Mouse (Mus musculus) MEL (cell line): Measurements from ENCODE around the gene Copz1. TPM values are rescaled to one million over a fixed set of nuclear protein-coding genes. Genes with fewer than 3 reads are reported as not detected.

Experiments
- DNase-seq: peaks from one replicate; pipeline ENCODE4 v3.0.0; 2011; ENCODE audit warnings: low read depth, low spot score
- H3K27ac ChIP-seq: 2 replicates; pipeline ENCODE4 v1.5.1; 2012; ENCODE audit warnings: low read depth, mild to moderate bottlenecking, control low read depth, low read length, moderate library complexity; ENCODE audit not compliant: control insufficient read depth
- H3K27me3 ChIP-seq, 2 experiments: fragments of 150-350 bp in 1 of 2; sonication (generic) in 1 of 2; 2 replicates each; pipeline ENCODE4 v1.6.1; 2012; ENCODE audit warnings: low read length in 2 of 2, mild to moderate bottlenecking in 2 of 2, improper control_type of control experiment in 1 of 2, moderate library complexity in 1 of 2; ENCODE audit not compliant: insufficient read depth in 2 of 2, control insufficient read depth in 1 of 2
- H3K36me3 ChIP-seq, 2 experiments: 2 replicates each; pipeline ENCODE4 v1.6.1; 2012 to 2014; ENCODE audit warnings: low read length in 2 of 2, improper control_type of control experiment in 1 of 2, inconsistent platforms in 1 of 2, mild to moderate bottlenecking in 1 of 2; ENCODE audit not compliant: insufficient read depth in 2 of 2, control insufficient read depth in 1 of 2
- H3K4me1 ChIP-seq, 2 experiments: fragments of 150-350 bp in 1 of 2; sonication (generic) in 1 of 2; 2 replicates each; pipeline ENCODE4 v1.6.1; 2012; ENCODE audit warnings: low read length in 2 of 2, improper control_type of control experiment in 1 of 2, mild to moderate bottlenecking in 1 of 2; ENCODE audit not compliant: insufficient read depth in 2 of 2, control insufficient read depth in 1 of 2
- H3K4me3 ChIP-seq, 2 experiments: fragments of 150-350 bp in 1 of 2; sonication (generic) in 1 of 2; 2 replicates each; pipeline ENCODE4 v1.5.1; 2012; ENCODE audit warnings: low read depth in 2 of 2, low read length in 2 of 2, mild to moderate bottlenecking in 2 of 2, moderate library complexity in 2 of 2, control low read depth in 1 of 2, improper control_type of control experiment in 1 of 2; ENCODE audit not compliant: control insufficient read depth in 1 of 2, insufficient read depth in 1 of 2
- H3K79me2 ChIP-seq: 2 replicates; pipeline ENCODE4 v1.6.1; 2012; ENCODE audit warnings: mild to moderate bottlenecking, low read length, moderate library complexity; ENCODE audit not compliant: control insufficient read depth, poor library complexity, insufficient read depth
- H3K9ac ChIP-seq: 2 replicates; pipeline ENCODE4 v1.6.1; 2012; ENCODE audit warnings: low read depth, mild to moderate bottlenecking, control low read depth, low read length, moderate library complexity; ENCODE audit not compliant: control insufficient read depth, poor library complexity, severe bottlenecking
- H3K9me3 ChIP-seq: fragments of 150-350 bp; sonication (generic); replicated peaks from 2 replicates; pipeline ENCODE4 v1.6.1; 2012; ENCODE audit warnings: mild to moderate bottlenecking, low read length, improper control_type of control experiment, moderate library complexity; ENCODE audit not compliant: insufficient read depth
- BHLHE40 ChIP-seq: IDR thresholded peaks from 2 replicates; pipeline ENCODE4 v1.6.1; 2012; ENCODE audit warnings: low read depth, mild to moderate bottlenecking, inconsistent platforms, low read length, improper control_type of control experiment, borderline replicate concordance
- CHD1 ChIP-seq: IDR thresholded peaks from 2 replicates; pipeline ENCODE4 v1.6.1; 2012; ENCODE audit warnings: low read depth, mild to moderate bottlenecking, inconsistent platforms, low read length, improper control_type of control experiment
- CHD2 ChIP-seq: IDR thresholded peaks from 2 replicates; pipeline ENCODE4 v1.6.1; 2011; ENCODE audit warnings: low read length, improper control_type of control experiment
- CTCF ChIP-seq, 3 experiments: IDR thresholded peaks in 2 of 3; conservative IDR thresholded peaks in 1 of 3; 2 replicates each; pipeline ENCODE4 v1.5.1; 2011 to 2012; ENCODE audit warnings: low read length in 3 of 3, low read depth in 2 of 3, mild to moderate bottlenecking in 2 of 3, improper control_type of control experiment in 1 of 3, inconsistent platforms in 1 of 3, mixed read lengths in 1 of 3, moderate library complexity in 1 of 3; ENCODE audit not compliant: control insufficient read depth in 1 of 3, insufficient read depth in 1 of 3, poor library complexity in 1 of 3, severe bottlenecking in 1 of 3
- E2F4 ChIP-seq: IDR thresholded peaks from 2 replicates; pipeline ENCODE4 v1.6.1; 2011; ENCODE audit warnings: low read depth, low read length, improper control_type of control experiment, borderline replicate concordance
- ELF1 ChIP-seq: IDR thresholded peaks from 2 replicates; pipeline ENCODE4 v1.6.1; 2014; ENCODE audit warnings: low read depth, mild to moderate bottlenecking, inconsistent platforms, low read length, improper control_type of control experiment, moderate library complexity
- GABPA ChIP-seq: IDR thresholded peaks from 2 replicates; pipeline ENCODE4 v1.6.1; 2012; ENCODE audit warnings: low read depth, mild to moderate bottlenecking, inconsistent platforms, low read length, improper control_type of control experiment, moderate library complexity
- HCFC1 ChIP-seq: IDR thresholded peaks from 2 replicates; pipeline ENCODE4 v1.6.1; 2012; ENCODE audit warnings: low read depth, mild to moderate bottlenecking, inconsistent platforms, low read length, improper control_type of control experiment, moderate library complexity
- JUND ChIP-seq: IDR thresholded peaks from 2 replicates; pipeline ENCODE4 v1.6.1; 2011; ENCODE audit warnings: low read depth, mild to moderate bottlenecking, improper control_type of control experiment, low read length
- KAT2A ChIP-seq: conservative IDR thresholded peaks from 2 replicates; pipeline ENCODE4 v1.6.1; 2012; ENCODE audit warnings: low read depth, low read length, improper control_type of control experiment, inconsistent platforms
- MAFK ChIP-seq: IDR thresholded peaks from 2 replicates; pipeline ENCODE4 v1.6.1; 2011; ENCODE audit warnings: low read depth, mild to moderate bottlenecking, low read length, improper control_type of control experiment, borderline replicate concordance
- MAX ChIP-seq: IDR thresholded peaks from 2 replicates; pipeline ENCODE4 v1.6.1; 2011; ENCODE audit warnings: low read length, improper control_type of control experiment
- MAZ ChIP-seq: IDR thresholded peaks from 2 replicates; pipeline ENCODE4 v1.6.1; 2012; ENCODE audit warnings: low read depth, mild to moderate bottlenecking, inconsistent platforms, low read length, improper control_type of control experiment
- MEF2A ChIP-seq: IDR thresholded peaks from 2 replicates; pipeline ENCODE4 v1.6.1; 2014; ENCODE audit warnings: low read depth, mild to moderate bottlenecking, inconsistent platforms, low read length, improper control_type of control experiment; ENCODE audit not compliant: poor library complexity, insufficient replicate concordance, severe bottlenecking; ENCODE audit errors: extremely low read depth
- MXI1 ChIP-seq: IDR thresholded peaks from 2 replicates; pipeline ENCODE4 v1.6.1; 2011; ENCODE audit warnings: mild to moderate bottlenecking, low read depth, low read length, improper control_type of control experiment
- MYC ChIP-seq: IDR thresholded peaks from 2 replicates; pipeline ENCODE4 v1.6.1; 2011; ENCODE audit warnings: low read depth, mild to moderate bottlenecking, low read length, improper control_type of control experiment, moderate library complexity
- NELFE ChIP-seq: IDR thresholded peaks from 2 replicates; pipeline ENCODE4 v1.6.1; 2011; ENCODE audit warnings: low read depth, low read length, improper control_type of control experiment
- NRF1 ChIP-seq: IDR thresholded peaks from 2 replicates; pipeline ENCODE4 v1.6.1; 2014; ENCODE audit warnings: low read depth, mild to moderate bottlenecking, inconsistent platforms, low read length, improper control_type of control experiment, moderate library complexity; ENCODE audit not compliant: poor library complexity, insufficient read depth, severe bottlenecking
- POLR2A ChIP-seq, 2 experiments: IDR thresholded peaks; 2 replicates each; pipeline ENCODE4 v1.6.1; 2011 to 2012; ENCODE audit warnings: low read length in 2 of 2, mild to moderate bottlenecking in 2 of 2, control low read depth in 1 of 2, improper control_type of control experiment in 1 of 2, low read depth in 1 of 2, moderate library complexity in 1 of 2; ENCODE audit not compliant: control insufficient read depth in 1 of 2, insufficient read depth in 1 of 2, poor library complexity in 1 of 2
- POLR2AphosphoS2 ChIP-seq: IDR thresholded peaks from 2 replicates; pipeline ENCODE4 v1.6.1; 2011; ENCODE audit warnings: low read length, improper control_type of control experiment
- POLR2AphosphoS5 ChIP-seq: IDR thresholded peaks from 2 replicates; pipeline ENCODE4 v1.6.1; 2012; ENCODE audit warnings: low read depth, borderline replicate concordance, mild to moderate bottlenecking, inconsistent platforms, low read length, moderate library complexity, mixed read lengths
- SIN3A ChIP-seq: IDR thresholded peaks from 2 replicates; pipeline ENCODE4 v1.6.1; 2012; ENCODE audit warnings: low read length, improper control_type of control experiment, inconsistent platforms
- SMC3 ChIP-seq: IDR thresholded peaks from 2 replicates; pipeline ENCODE4 v1.6.1; 2011; ENCODE audit warnings: low read depth, low read length, improper control_type of control experiment
- TAL1 ChIP-seq: IDR thresholded peaks from 2 replicates; pipeline ENCODE4 v1.6.1; 2012; ENCODE audit warnings: mild to moderate bottlenecking, inconsistent platforms, low read length, moderate library complexity, mixed read lengths
- TBP ChIP-seq: IDR thresholded peaks from 2 replicates; pipeline ENCODE4 v1.8.0; 2011; ENCODE audit warnings: low read depth, low read length, improper control_type of control experiment
- USF1 ChIP-seq: IDR thresholded peaks from 2 replicates; pipeline ENCODE4 v1.6.1; 2014; ENCODE audit warnings: low read depth, mild to moderate bottlenecking, inconsistent platforms, low read length, improper control_type of control experiment, moderate library complexity
- ZC3H11A ChIP-seq: IDR thresholded peaks from 2 replicates; pipeline ENCODE4 v1.6.1; 2012; ENCODE audit warnings: low read depth, mild to moderate bottlenecking, inconsistent platforms, low read length, improper control_type of control experiment
- ZKSCAN1 ChIP-seq: IDR thresholded peaks from 2 replicates; pipeline ENCODE4 v1.6.1; 2012; ENCODE audit warnings: low read depth, mild to moderate bottlenecking, inconsistent platforms, low read length, improper control_type of control experiment, moderate library complexity
- ZMIZ1 ChIP-seq: IDR thresholded peaks from 2 replicates; pipeline ENCODE4 v1.6.1; 2012; ENCODE audit warnings: low read depth, mild to moderate bottlenecking, inconsistent platforms, low read length, improper control_type of control experiment, moderate library complexity
- ZNF384 ChIP-seq: IDR thresholded peaks from 2 replicates; pipeline ENCODE4 v1.6.1; 2012; ENCODE audit warnings: low read depth, mild to moderate bottlenecking, inconsistent platforms, low read length, improper control_type of control experiment
- polyA plus RNA-seq, 2 experiments: library from polyadenylated mRNA; stranded (reverse) in 1 of 2; unstranded in 1 of 2; fragments of >175 nt in 1 of 2; fragments of >200 nt in 1 of 2; gene quantifications; 2 replicates each; pipeline versions ENCODE4 v1.2.1 to v1.2.4; 2012; ENCODE audit warnings: low replicate concordance in 2 of 2, low read depth in 1 of 2; ENCODE audit not compliant: insufficient read length in 2 of 2, insufficient read depth in 1 of 2, missing spikeins in 1 of 2
- total RNA-seq: library from RNA; depleted of rRNA; stranded (reverse); fragments of 300-350 nt; gene quantifications from 2 replicates; pipeline ENCODE4 v1.2.3, GENCODE M21; 2012

Copz1 gene
- total and polyA plus RNA-seq, 3 experiments, result 46.7 to 822 (median 117) TPM

DNA sequence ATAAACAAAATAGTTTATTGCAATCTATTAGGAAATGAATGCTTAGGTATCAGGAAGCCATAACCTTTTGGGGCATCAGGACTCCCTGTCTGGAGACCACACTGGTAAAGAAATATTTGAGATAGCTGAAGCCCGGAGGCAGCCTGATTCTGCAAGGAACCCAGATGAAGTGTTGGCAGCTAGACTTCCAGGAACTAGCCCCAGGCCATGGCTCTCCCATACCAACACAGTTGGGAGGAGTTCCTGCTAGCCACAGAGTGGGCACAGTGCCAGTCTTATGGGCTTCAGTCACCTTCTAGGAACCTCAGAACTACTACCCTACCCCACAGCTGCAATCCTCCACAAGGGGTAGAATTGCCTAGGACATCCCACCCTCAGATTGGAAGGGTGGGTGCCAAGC is 12.5 kb upstream of the Copz1 start (continued):
- TF ChIP-seq POLR2AphosphoS2 (no peak), ELF1 (no peak), MAX (no peak)
- TF ChIP-seq, all 39 proteins: peak for 8

- TF ChIP-seq JUND, result no peak
- TF ChIP-seq GABPA, result no peak
- no peak for TF ChIP-seq USF1
- no peak for TF ChIP-seq MEF2A
- TF ChIP-seq E2F4, result no peak
- no peak for TF ChIP-seq POLR2AphosphoS2
- no peak for TF ChIP-seq POLR2AphosphoS5
- no peak for TF ChIP-seq CHD1
- TF ChIP-seq MAX, result no peak
- TF ChIP-seq CHD2, result no peak
- no peak for TF ChIP-seq KAT2A
- no peak for TF ChIP-seq SIN3A
- no peak for TF ChIP-seq MAZ
- TF ChIP-seq ZMIZ1, result no peak
- TF ChIP-seq MXI1, result no peak
- no peak for TF ChIP-seq TAL1
- H3K4me1 ChIP-seq, result peaks cover 7 to 20% of the 10 kb centered on the region in 2 experiments
- no peaks in the 10 kb centered on the region for H3K79me2 ChIP-seq
- peaks cover 0 to 13% of the 10 kb centered on the region in 2 experiments; a peak in 2 of 4 replicates for H3K36me3 ChIP-seq
- no peak overlapping the region for H3K9ac ChIP-seq
- H3K9me3 ChIP-seq, result no peaks in the 10 kb centered on the region
- H3K27me3 ChIP-seq, result no peaks in the 10 kb centered on the region
- no peak overlapping the region; the same call in 1 of the 2 replicates for H3K27ac ChIP-seq
- no peak for DNase-seq
- H3K4me3 ChIP-seq, result no peak overlapping the region
These were observed 7.7 kb upstream of the Copz1 start for GRCm38 (mm10) chr15:103264794-103265193.

DNA sequence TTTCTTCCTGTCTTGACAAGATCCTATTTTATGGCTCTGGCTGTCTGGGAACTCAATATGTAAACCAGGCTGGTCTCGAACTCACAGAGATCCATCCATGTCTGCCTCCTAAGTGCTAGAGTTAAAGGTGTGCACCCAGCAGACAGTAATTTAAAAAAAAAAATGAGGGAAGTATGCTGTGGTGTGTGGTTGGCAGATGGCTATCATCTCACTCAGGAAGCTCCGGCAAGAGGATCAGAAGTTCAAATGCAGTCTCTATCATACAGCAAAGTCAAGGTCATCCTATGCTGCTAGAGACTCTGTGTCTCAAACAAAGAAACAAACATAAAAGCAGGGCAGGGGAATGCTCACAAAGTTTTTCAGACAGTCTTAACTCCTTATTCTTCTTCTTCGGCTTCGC is 3.6 kb upstream of the Copz1 start:
- no peaks in the 10 kb centered on the region for H3K9me3 ChIP-seq
- peaks cover 0 to 12% of the 10 kb centered on the region in 2 experiments; a peak in 2 of 4 replicates for H3K36me3 ChIP-seq
- peaks cover 7 to 15% of the 10 kb centered on the region in 2 experiments for H3K4me1 ChIP-seq
- no peak overlapping the region for H3K4me3 ChIP-seq
- H3K9ac ChIP-seq, result 0 out of 2 replicates have a peak overlapping the region, but pooled peaks have one; percentile 5
- peaks cover 10% of the 10 kb centered on the region for H3K79me2 ChIP-seq
- peak overlapping the region; percentile 69 for H3K27ac ChIP-seq
- H3K27me3 ChIP-seq, result no peaks in the 10 kb centered on the region
- peak; percentile 76 for DNase-seq
- TF ChIP-seq NRF1, result no peak
- no peak for TF ChIP-seq MYC
- TF ChIP-seq ZMIZ1, result no peak
- no peak for TF ChIP-seq E2F4
- no peak for TF ChIP-seq MAFK
- 0 out of 2 replicates have a peak, but pooled peaks have one; percentile 19 for TF ChIP-seq MXI1
- no peak for TF ChIP-seq CTCF (IDR thresholded peaks at IDR 0.05 in 2 of 3, conservative IDR thresholded peaks at IDR 0.05 in 1 of 3; ENCODE audit: control insufficient read depth in 1 of 3, insufficient read depth in 1 of 3, low read depth in 2 of 3, low read length in 3 of 3, poor library complexity in 1 of 3, severe bottlenecking in 1 of 3)
- no peak for TF ChIP-seq POLR2AphosphoS2
- TF ChIP-seq POLR2A (IDR thresholded peaks at IDR 0.05; ENCODE audit: control insufficient read depth in 1 of 2, insufficient read depth in 1 of 2, low read depth in 1 of 2, low read length in 2 of 2, poor library complexity in 1 of 2), result peak in 1 of 2 experiments; percentile 26; a peak in 1 of 4 replicates
- no peak for TF ChIP-seq USF1
- TF ChIP-seq ZNF384, result peak; percentile 94
- TF ChIP-seq BHLHE40, result no peak
- peak; percentile 57; the same call in 1 of the 2 replicates for TF ChIP-seq TBP
- TF ChIP-seq MAX, result no peak
- TF ChIP-seq NELFE, result no peak
- no peak for TF ChIP-seq ZC3H11A
- TF ChIP-seq SMC3, result no peak
- TF ChIP-seq ZKSCAN1, result no peak
- no peak for TF ChIP-seq HCFC1
